Mouse (Mus musculus): Measurements from ENCODE around the gene Bpi. TPM values are rescaled to one million over a fixed set of nuclear protein-coding genes. Genes with fewer than 3 reads are reported as not detected.

Bpi gene
- polyA plus RNA-seq, 1 experiment from 2014 or later: not detected

GRCm38 (mm10) chr2:158285655-158286054, 27.8 kb downstream of the Bpi start:
- H3K4me1 ChIP-seq (replicated peaks; ENCODE audit: control insufficient read depth, insufficient read depth, low read length): no peaks in the 10 kb centered on the region
- no peak overlapping the region for H3K27ac ChIP-seq (ENCODE audit: low read depth, low read length)
- no peak for DNase-seq (ENCODE audit: low spot score)
- H3K4me3 ChIP-seq (ENCODE audit: low read depth, low read length): no peak overlapping the region
- ATAC-seq (ENCODE audit: low FRiP score): no peak
- 72% methylated on average over 6 of the region's 6 CpGs for WGBS
- H3K27me3 ChIP-seq (ENCODE audit: control insufficient read depth, insufficient read depth, low read length): no peaks in the 10 kb centered on the region
- H3K9me3 ChIP-seq (ENCODE audit: control insufficient read depth, low read length): no peaks in the 10 kb centered on the region
- no peak overlapping the region for H3K4me2 ChIP-seq (replicated peaks; ENCODE audit: low read depth, low read length)
- H3K36me3 ChIP-seq (ENCODE audit: control insufficient read depth, insufficient read depth, low read length): no peaks in the 10 kb centered on the region
- no peak overlapping the region for H3K9ac ChIP-seq (ENCODE audit: low read depth, low read length)

GRCm38 (mm10) chr2:158295700-158296099, 37.8 kb downstream of the Bpi start:
- Histone ChIP-seq H3K27me3 (ENCODE audit: control insufficient read depth, insufficient read depth, low read length) (no peaks in the 10 kb centered on the region), H3K4me1 (replicated peaks; ENCODE audit: control insufficient read depth, insufficient read depth, low read length) (no peaks in the 10 kb centered on the region), H3K4me3 (ENCODE audit: low read depth, low read length) (no peak overlapping the region), H3K4me2 (replicated peaks; ENCODE audit: low read depth, low read length) (no peak overlapping the region), H3K36me3 (ENCODE audit: control insufficient read depth, insufficient read depth, low read length) (no peaks in the 10 kb centered on the region), H3K9me3 (ENCODE audit: control insufficient read depth, low read length) (no peaks in the 10 kb centered on the region), H3K27ac (ENCODE audit: low read depth, low read length) (no peak overlapping the region), H3K9ac (ENCODE audit: low read depth, low read length) (no peak overlapping the region)
- no peak for DNase-seq (ENCODE audit: low spot score)
- WGBS: 75% methylated on average over 9 of the region's 9 CpGs
- ATAC-seq (ENCODE audit: low FRiP score): no peak

DNA sequence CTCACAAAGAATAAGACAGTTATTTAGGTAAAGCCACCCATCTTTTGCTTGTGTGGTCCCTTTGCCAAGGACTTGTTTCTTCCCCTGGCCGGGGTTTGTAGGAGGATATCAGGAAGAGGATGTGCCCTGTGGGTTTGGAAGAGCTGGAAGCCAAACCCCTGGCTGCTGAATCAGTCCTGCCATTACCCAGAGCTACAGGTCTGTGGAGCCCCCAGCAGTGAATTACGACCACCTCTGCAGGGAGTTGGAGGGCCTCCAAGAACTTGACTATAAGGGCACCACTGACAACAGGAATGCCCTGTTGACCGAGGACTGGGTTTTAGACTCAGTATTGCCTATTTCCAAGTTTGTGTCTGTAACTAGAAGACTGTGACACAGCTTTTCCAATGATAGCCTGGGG, 41.3 kb downstream of the Bpi start:
- Histone ChIP-seq H3K27me3 (ENCODE audit: control insufficient read depth, insufficient read depth, low read length) (no peaks in the 10 kb centered on the region), H3K4me1 (replicated peaks; ENCODE audit: control insufficient read depth, insufficient read depth, low read length) (no peaks in the 10 kb centered on the region)
- WGBS: 82% methylated on average over 3 of the region's 3 CpGs

DNA sequence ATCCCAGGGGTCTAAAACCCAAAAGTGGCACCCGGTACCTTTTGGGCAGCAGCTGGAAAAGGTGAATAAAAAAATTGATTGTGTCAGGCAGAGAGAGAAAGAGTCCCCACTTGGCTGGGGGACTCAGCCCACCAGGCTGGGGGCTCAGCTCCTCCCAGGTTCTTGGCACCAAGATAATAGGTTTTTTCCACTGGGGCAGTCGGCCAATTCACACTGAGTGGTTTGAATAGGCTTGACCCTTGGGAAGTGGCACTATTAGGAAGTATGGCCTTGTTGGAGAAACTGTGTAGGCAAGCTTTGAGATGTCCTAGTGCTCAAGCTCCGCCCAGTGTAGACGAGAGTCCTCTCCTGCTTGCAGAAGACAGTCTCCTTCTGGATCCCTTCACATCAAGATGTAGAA, 41.8 kb downstream of the Bpi start:
- WGBS: 72% methylated on average over 4 of the region's 4 CpGs
- ATAC-seq (ENCODE audit: low FRiP score) (no peak), DNase-seq (ENCODE audit: low spot score) (no peak)
- Histone ChIP-seq H3K27ac (ENCODE audit: low read depth, low read length) (no peak overlapping the region), H3K4me1 (replicated peaks; ENCODE audit: control insufficient read depth, insufficient read depth, low read length) (no peaks in the 10 kb centered on the region), H3K4me2 (replicated peaks; ENCODE audit: low read depth, low read length) (no peak overlapping the region), H3K9me3 (ENCODE audit: control insufficient read depth, low read length) (no peaks in the 10 kb centered on the region), H3K36me3 (ENCODE audit: control insufficient read depth, insufficient read depth, low read length) (no peaks in the 10 kb centered on the region), H3K9ac (ENCODE audit: low read depth, low read length) (no peak overlapping the region), H3K4me3 (ENCODE audit: low read depth, low read length) (no peak overlapping the region), H3K27me3 (ENCODE audit: control insufficient read depth, insufficient read depth, low read length) (no peaks in the 10 kb centered on the region)

More for the DNA sequence above, 41.3 kb downstream of the Bpi start:
- Histone ChIP-seq H3K36me3 (ENCODE audit: control insufficient read depth, insufficient read depth, low read length) (no peaks in the 10 kb centered on the region), H3K4me3 (ENCODE audit: low read depth, low read length) (no peak overlapping the region), H3K9me3 (ENCODE audit: control insufficient read depth, low read length) (no peaks in the 10 kb centered on the region), H3K4me2 (replicated peaks; ENCODE audit: low read depth, low read length) (no peak overlapping the region), H3K27ac (ENCODE audit: low read depth, low read length) (no peak overlapping the region), H3K9ac (ENCODE audit: low read depth, low read length) (no peak overlapping the region)
- DNase-seq (ENCODE audit: low spot score) (no peak), ATAC-seq (ENCODE audit: low FRiP score) (no peak)

GRCm38 (mm10) chr2:158302807-158303206, 44.9 kb downstream of the Bpi start:
- no peak overlapping the region for H3K9ac ChIP-seq (ENCODE audit: low read depth, low read length)
- H3K4me1 ChIP-seq (replicated peaks; ENCODE audit: control insufficient read depth, insufficient read depth, low read length): 0 out of 2 replicates have a peak, but pooled peaks cover 2% of the 10 kb centered on the region
- H3K36me3 ChIP-seq (ENCODE audit: control insufficient read depth, insufficient read depth, low read length): no peaks in the 10 kb centered on the region
- ATAC-seq (ENCODE audit: low FRiP score) (no peak), DNase-seq (ENCODE audit: low spot score) (no peak)
- H3K4me3 ChIP-seq (ENCODE audit: low read depth, low read length): no peak overlapping the region
- no peaks in the 10 kb centered on the region for H3K9me3 ChIP-seq (ENCODE audit: control insufficient read depth, low read length)
- H3K27ac ChIP-seq (ENCODE audit: low read depth, low read length): no peak overlapping the region
- 88% methylated on average over 3 of the region's 3 CpGs for WGBS
- H3K27me3 ChIP-seq (ENCODE audit: control insufficient read depth, insufficient read depth, low read length): no peaks in the 10 kb centered on the region
- H3K4me2 ChIP-seq (replicated peaks; ENCODE audit: low read depth, low read length): no peak overlapping the region

DNA sequence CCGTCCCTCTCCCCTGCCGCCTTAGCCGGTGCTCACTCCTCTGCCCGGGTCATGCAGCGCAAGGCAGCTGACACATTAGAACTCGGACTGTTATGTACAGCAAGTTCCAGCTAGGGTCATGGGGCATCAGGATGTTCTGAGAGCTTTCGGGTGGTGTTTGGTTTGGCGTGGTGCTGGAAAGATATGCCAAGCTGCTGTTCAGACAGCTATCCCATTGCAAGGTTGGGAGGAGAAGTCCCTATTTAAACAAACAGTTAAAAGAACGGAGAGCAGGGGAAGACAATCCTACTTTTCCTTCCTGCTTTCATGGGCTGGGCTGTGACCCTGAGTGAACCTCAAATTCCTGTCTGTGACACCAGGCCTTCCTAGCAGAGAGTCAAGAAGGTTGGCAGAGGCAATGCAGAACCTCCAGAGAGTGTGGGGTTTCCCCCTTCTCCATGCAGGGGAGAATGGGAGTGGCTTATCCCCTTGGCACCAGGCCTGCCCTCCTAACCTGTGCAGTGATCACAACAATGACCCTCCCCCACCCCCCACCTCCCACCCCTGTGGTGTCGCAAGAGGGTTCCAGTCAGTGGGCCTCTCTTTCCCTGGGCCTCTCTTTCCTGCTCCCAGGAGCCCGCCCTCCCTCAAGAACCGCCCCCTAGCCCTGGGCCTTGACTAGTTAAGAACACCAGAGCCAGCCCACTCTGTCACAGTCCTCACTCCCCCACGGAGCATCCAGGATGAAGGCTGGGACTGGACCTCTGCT, 48.2 kb downstream of the Bpi start, which contains the start of gene Lbp:
Gene Lbp (plus strand): TSS at position 546 of the 748 bp plus-strand sequence.
- WGBS: 49% methylated on average over 13 of the region's 13 CpGs
- 0 out of 2 replicates have a peak, but pooled peaks cover 2% of the 10 kb centered on the region for H3K4me1 ChIP-seq (replicated peaks; ENCODE audit: control insufficient read depth, insufficient read depth, low read length)
- no peak within 1 kb of the TSS for H3K9ac ChIP-seq (ENCODE audit: low read depth, low read length)
- DNase-seq (ENCODE audit: low spot score) (peak; percentile 23), ATAC-seq (ENCODE audit: low FRiP score) (peak; percentile 27; the same call in 1 of the 2 replicates)
- no peak within 1 kb of the TSS for H3K4me3 ChIP-seq (ENCODE audit: low read depth, low read length)
- H3K4me2 ChIP-seq (replicated peaks; ENCODE audit: low read depth, low read length): no peak within 1 kb of the TSS
- H3K36me3 ChIP-seq (ENCODE audit: control insufficient read depth, insufficient read depth, low read length): no peaks in the 10 kb centered on the region
- H3K9me3 ChIP-seq (ENCODE audit: control insufficient read depth, low read length): no peaks in the 10 kb centered on the region
- no peaks in the 10 kb centered on the region for H3K27me3 ChIP-seq (ENCODE audit: control insufficient read depth, insufficient read depth, low read length)
- no peak within 1 kb of the TSS for H3K27ac ChIP-seq (ENCODE audit: low read depth, low read length)

GRCm38 (mm10) chr2:158306696-158307049, 48.8 kb downstream of the Bpi start:
- WGBS: 45% methylated on average over 6 of the region's 6 CpGs
- H3K36me3 ChIP-seq (ENCODE audit: control insufficient read depth, insufficient read depth, low read length): no peaks in the 10 kb centered on the region
- H3K27ac ChIP-seq (ENCODE audit: low read depth, low read length): no peak overlapping the region
- 0 out of 2 replicates have a peak, but pooled peaks cover 2% of the 10 kb centered on the region for H3K4me1 ChIP-seq (replicated peaks; ENCODE audit: control insufficient read depth, insufficient read depth, low read length)
- H3K4me3 ChIP-seq (ENCODE audit: low read depth, low read length): no peak overlapping the region
- no peaks in the 10 kb centered on the region for H3K27me3 ChIP-seq (ENCODE audit: control insufficient read depth, insufficient read depth, low read length)
- no peak overlapping the region for H3K9ac ChIP-seq (ENCODE audit: low read depth, low read length)
- H3K9me3 ChIP-seq (ENCODE audit: control insufficient read depth, low read length): no peaks in the 10 kb centered on the region
- DNase-seq (ENCODE audit: low spot score): no peak
- H3K4me2 ChIP-seq (replicated peaks; ENCODE audit: low read depth, low read length): no peak overlapping the region
- no peak for ATAC-seq (ENCODE audit: low FRiP score)

- Histone ChIP-seq H3K9me3 (ENCODE audit: control insufficient read depth, low read length) (no peaks in the 10 kb centered on the region), H3K27ac (ENCODE audit: low read depth, low read length) (no peak overlapping the region), H3K4me3 (ENCODE audit: low read depth, low read length) (no peak overlapping the region), H3K4me1 (replicated peaks; ENCODE audit: control insufficient read depth, insufficient read depth, low read length) (0 out of 2 replicates have a peak, but pooled peaks cover 2% of the 10 kb centered on the region), H3K36me3 (ENCODE audit: control insufficient read depth, insufficient read depth, low read length) (no peaks in the 10 kb centered on the region), H3K9ac (ENCODE audit: low read depth, low read length) (no peak overlapping the region), H3K27me3 (ENCODE audit: control insufficient read depth, insufficient read depth, low read length) (no peaks in the 10 kb centered on the region), H3K4me2 (replicated peaks; ENCODE audit: low read depth, low read length) (no peak overlapping the region)
- ATAC-seq (ENCODE audit: low FRiP score) (no peak), DNase-seq (ENCODE audit: low spot score) (no peak)
- WGBS: 60% methylated on average over 5 of the region's 5 CpGs
These were observed 50.4 kb downstream of the Bpi start for GRCm38 (mm10) chr2:158308276-158308675.

- no peak overlapping the region for H3K4me3 ChIP-seq (ENCODE audit: low read depth, low read length)
- 72% methylated on average over 1 of the region's 1 CpGs for WGBS
- DNase-seq (ENCODE audit: low spot score): no peak
- H3K4me2 ChIP-seq (replicated peaks; ENCODE audit: low read depth, low read length): no peak overlapping the region
- H3K9ac ChIP-seq (ENCODE audit: low read depth, low read length): no peak overlapping the region
- H3K4me1 ChIP-seq (replicated peaks; ENCODE audit: control insufficient read depth, insufficient read depth, low read length): no peaks in the 10 kb centered on the region
- H3K27me3 ChIP-seq (ENCODE audit: control insufficient read depth, insufficient read depth, low read length): no peaks in the 10 kb centered on the region
- H3K36me3 ChIP-seq (ENCODE audit: control insufficient read depth, insufficient read depth, low read length): no peaks in the 10 kb centered on the region
- no peaks in the 10 kb centered on the region for H3K9me3 ChIP-seq (ENCODE audit: control insufficient read depth, low read length)
- no peak overlapping the region for H3K27ac ChIP-seq (ENCODE audit: low read depth, low read length)
- no peak for ATAC-seq (ENCODE audit: low FRiP score)
These were observed 55.2 kb downstream of the Bpi start for GRCm38 (mm10) chr2:158313089-158313488.

Measured in hindbrain, embryonic 11.5 days (tissue).